Mouse (Mus musculus) ES-E14 (cell line): ENCODE measurements around the gene Tmem110.

Source experiments
- CHD2 ChIP-seq: IDR thresholded peaks from 2 replicates; pipeline ENCODE4 v1.6.1; 2014; ENCODE audit warnings: mild to moderate bottlenecking, low read depth, low read length, inconsistent platforms
- HCFC1 ChIP-seq: IDR thresholded peaks from 2 replicates; pipeline ENCODE4 v1.6.1; 2012; ENCODE audit warnings: low read length, inconsistent platforms, borderline replicate concordance; ENCODE audit not compliant: insufficient read depth
- ZNF384 ChIP-seq: IDR thresholded peaks from 2 replicates; pipeline ENCODE4 v1.6.1; 2012; ENCODE audit warnings: low read depth, low read length, inconsistent platforms

DNA sequence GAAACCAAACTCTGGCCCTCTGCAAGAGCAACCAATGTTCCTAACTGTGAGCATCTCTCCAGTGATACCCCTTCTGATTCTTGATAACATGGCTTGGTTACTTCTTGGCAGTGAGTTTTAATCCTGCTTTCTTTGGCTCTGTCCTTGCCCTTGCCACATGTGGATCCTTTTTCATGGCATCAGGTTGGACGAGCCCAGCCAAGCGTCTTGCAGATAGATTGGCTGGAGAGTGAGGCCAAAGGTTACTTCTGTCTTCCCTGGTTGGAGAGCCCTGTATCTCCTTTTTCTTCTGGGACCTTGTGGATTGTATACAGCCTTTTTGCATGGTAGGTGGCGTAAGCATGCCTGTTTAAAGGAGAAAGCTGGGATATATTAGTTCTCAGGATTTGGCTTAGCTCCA is 18.3 kb downstream of the Tmem110 start:
- TF ChIP-seq ZNF384 (no peak), HCFC1 (no peak), CHD2 (no peak)
